Mouse (Mus musculus) c-Kit-positive CD71-positive TER-119-negative erythroid progenitor cells, embryonic 14.5 days (primary cell): ENCODE measurements at regions not wholly inside any gene's neighbourhood (a gene's known extent, or its start where the extent isn't known, plus 50 kb on each side); places are given as distances from the start of the nearest gene placed in this dataset.

Experiments used
- DNase-seq: peaks from one replicate; pipeline ENCODE4 v3.0.0-alpha.2; 2013; ENCODE audit warnings: low read depth

DNA sequence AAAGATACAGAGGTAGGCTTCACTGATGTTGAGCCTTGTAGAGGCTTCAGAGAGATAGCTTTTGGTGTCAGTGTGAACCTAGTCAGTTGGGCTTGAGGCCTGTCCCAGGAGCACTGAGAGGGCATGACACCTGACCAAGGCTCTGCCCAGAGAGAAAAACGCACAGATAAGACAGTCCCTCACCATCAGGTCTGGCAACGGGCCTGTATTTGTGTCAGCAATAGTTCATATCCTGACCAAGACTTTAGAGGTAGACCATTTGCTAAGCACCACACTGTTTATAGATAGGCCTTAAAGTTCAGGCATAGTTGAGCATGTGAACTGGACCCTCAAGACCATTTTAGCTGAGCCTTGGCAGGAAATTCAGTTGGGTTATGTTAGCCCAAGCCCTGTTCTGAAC is 60.4 kb upstream of the C2cd4b start:
- no peak for DNase-seq

DNA sequence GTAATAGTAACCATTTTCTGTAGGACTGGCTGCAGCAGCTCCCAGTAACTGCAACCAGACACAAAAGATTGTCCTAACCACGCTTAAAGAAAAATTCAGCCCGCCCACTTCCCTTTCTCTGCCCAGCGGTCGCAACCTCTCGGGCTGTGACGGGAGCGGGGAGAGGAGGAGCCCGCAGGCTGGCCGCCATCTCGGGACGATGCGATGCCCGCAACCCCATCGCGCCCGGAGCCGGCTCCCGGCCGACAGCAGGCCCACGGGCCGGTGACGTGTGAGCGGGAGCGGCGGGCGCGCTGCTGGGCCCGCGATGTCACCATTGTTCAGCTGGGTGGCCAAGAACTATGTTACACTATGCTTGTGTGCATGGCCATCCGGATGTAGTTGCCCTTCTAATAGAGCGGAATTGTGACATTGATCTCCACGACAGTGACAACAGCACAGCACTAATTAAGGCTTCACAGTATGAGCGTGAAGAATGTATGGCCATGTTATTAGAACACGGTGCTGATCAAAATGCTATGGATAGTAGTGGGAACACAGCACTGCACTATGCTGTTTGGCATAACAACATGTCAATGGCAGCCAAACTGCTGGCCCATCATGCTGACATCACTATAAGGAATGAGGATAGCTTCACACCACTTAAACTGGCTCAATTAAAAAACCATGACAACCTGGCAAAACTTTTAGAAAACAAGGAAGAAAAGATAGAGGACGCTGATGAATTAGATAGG is 59.2 kb upstream of the C2cd4b start:
- no peak for DNase-seq

DNA sequence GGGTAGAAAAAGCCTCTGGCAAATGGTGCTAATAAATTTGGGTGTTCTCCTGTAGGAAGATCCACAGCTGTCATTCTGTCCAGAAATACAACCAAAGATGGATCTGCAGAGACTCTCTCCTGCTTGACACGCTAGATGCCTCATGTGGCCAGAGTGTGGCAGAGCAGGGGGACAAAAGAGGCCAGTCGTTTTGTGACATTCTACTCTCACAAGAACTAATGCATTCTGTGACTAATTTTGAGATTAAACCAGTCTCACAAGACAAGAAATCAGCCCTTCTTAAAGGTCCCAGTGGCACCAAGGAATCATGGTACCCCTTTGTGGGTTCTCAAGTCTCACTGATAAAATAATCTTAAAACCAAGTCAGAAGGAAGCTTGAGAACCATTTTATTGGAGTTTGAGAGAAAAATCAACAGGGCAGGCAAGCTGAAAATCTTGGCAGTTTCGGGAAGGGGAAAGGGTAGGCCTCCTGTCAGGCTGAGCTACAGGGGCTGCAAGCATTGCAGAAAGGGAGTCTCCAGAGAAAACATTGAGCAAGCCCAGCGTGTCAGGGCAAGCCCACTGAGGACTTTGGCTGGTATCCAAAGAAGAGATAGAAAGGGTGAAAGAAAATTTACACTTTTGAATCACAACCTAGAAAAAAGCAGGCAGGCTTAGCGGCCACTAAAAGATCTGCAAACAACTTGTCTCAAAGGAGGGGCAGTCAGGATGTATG is 50.8 kb upstream of the C2cd4b start:
- DNase-seq = no peak
